Comparison of ENCODE assay signal across 20 mouse cellular contexts in the genomic region with DNA sequence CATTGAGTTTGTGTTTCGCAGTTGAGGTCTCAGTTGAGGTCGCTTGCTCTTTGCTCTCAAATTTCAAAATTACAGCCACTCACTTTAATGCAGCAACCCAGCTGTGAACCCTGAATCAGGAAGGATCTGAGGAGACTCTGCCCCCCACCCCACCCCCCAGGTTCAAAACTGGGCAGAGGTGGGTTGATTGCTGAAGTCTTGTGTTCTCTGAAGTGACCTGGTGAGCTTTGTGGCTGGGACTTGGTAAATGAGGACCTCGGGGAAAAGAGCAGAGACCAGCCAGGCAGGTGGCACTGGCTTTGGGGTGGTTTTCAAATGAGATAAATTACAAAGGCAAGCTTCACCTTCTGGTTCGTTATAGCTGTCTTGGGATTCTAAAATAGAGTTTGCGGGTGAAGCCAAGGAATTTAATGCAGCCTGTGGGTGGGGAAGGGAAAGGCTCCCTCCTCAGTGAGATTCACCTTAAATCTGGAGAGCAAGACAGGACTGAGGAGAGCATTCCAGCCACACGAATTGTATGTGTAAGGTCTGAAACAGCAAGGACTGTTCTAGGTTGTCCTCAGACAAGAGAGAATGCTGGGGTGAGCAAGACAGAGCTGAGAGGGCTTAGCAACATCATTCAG.
"Had no signal": no experiment of that assay in that cellular context is flagged by ENCODE, and none has a peak within 500 bp of the region (broad histone marks: within the 10 kb centered on the region; RNA-seq: fewer than 3 reads in every experiment).

No protein-coding gene starts in this region.

- H3K4me2 ChIP-seq: kidney, embryonic 15.5 days; limb, embryonic 13.5 days; liver, embryonic 12.5 days; liver, embryonic 15.5 days; lung, embryonic 15.5 days; neural tube, embryonic 13.5 days; stomach, embryonic 15.5 days had no signal

- H3K9me3 ChIP-seq: kidney, embryonic 15.5 days; limb, embryonic 13.5 days; liver, embryonic 12.5 days; liver, embryonic 15.5 days; lung, embryonic 15.5 days; midbrain, embryonic 10.5 days; neural tube, embryonic 13.5 days; stomach, embryonic 15.5 days had no signal

- H3K27ac ChIP-seq: kidney, embryonic 15.5 days; limb, embryonic 13.5 days; liver, embryonic 12.5 days; liver, embryonic 15.5 days; lung, embryonic 15.5 days; midbrain, embryonic 10.5 days; neural tube, embryonic 13.5 days; stomach, embryonic 15.5 days had no signal

- DNase-seq: kidney, adult 8-10 months; kidney, postnatal 14 days; kidney, postnatal 4 days; liver; lung, adult 18-20 months; lung, postnatal 10 days; lung, postnatal 36 days; retina, postnatal 1 day; spleen, adult 18-20 months; thymus, adult 18-20 months; thymus, postnatal 36 days had no signal

- H3K27me3 ChIP-seq: limb, embryonic 13.5 days; liver, embryonic 12.5 days; liver, embryonic 15.5 days; lung, embryonic 15.5 days; megakaryocyte, embryonic 14.5 days; neural tube, embryonic 13.5 days; stomach, embryonic 15.5 days had no signal

- H3K4me3 ChIP-seq: kidney, embryonic 15.5 days; limb, embryonic 13.5 days; liver, embryonic 12.5 days; liver, embryonic 15.5 days; lung, embryonic 15.5 days; megakaryocyte, embryonic 14.5 days; midbrain, embryonic 10.5 days; neural tube, embryonic 13.5 days; stomach, embryonic 15.5 days had no signal

- ATAC-seq: liver, embryonic 12.5 days had no signal

- H3K9ac ChIP-seq: kidney, embryonic 15.5 days; limb, embryonic 13.5 days; liver, embryonic 12.5 days; liver, embryonic 15.5 days; lung, embryonic 15.5 days; neural tube, embryonic 13.5 days; stomach, embryonic 15.5 days had no signal

- H3K36me3 ChIP-seq: kidney, embryonic 15.5 days; limb, embryonic 13.5 days; liver, embryonic 12.5 days; liver, embryonic 15.5 days; lung, embryonic 15.5 days; midbrain, embryonic 10.5 days; neural tube, embryonic 13.5 days; stomach, embryonic 15.5 days had no signal

- H3K4me1 ChIP-seq: liver, embryonic 12.5 days; liver, embryonic 15.5 days; lung, embryonic 15.5 days; megakaryocyte, embryonic 14.5 days; stomach, embryonic 15.5 days had no signal
